Mouse (Mus musculus): ENCODE data around the gene E330021D16Rik. TPM values are rescaled to one million over a fixed set of nuclear protein-coding genes. Genes with fewer than 3 reads are reported as not detected.

Gene E330021D16Rik
- polyA plus RNA-seq, 1 experiment from 2014 or later = 0.92 TPM

DNA sequence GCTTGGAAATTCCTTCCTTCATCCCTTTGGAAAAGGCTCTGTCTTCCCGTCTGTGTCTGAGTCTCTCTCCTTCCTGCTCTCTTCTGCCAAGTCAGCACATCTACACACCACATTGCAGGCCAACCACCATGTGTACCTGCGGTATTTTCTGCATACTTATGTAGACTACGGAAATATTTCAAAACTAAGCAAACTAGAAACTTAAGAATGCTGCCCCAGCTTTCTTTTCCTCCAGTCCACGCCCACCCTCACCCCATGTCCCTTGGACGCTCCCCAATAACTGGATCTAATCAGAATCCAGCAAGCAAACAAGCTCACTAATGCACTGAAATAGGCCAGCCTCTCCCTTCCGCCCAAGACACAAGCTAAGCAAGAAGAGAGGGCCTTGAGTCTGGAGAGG, 11.9 kb upstream of the E330021D16Rik start:
- ATAC-seq (ENCODE audit: low FRiP score, low TSS enrichment) = no peak
- Histone ChIP-seq H3K9ac (ENCODE audit: low read depth, low read length) (no peak overlapping the region), H3K27ac (ENCODE audit: low read depth, low read length) (no peak overlapping the region)

DNA sequence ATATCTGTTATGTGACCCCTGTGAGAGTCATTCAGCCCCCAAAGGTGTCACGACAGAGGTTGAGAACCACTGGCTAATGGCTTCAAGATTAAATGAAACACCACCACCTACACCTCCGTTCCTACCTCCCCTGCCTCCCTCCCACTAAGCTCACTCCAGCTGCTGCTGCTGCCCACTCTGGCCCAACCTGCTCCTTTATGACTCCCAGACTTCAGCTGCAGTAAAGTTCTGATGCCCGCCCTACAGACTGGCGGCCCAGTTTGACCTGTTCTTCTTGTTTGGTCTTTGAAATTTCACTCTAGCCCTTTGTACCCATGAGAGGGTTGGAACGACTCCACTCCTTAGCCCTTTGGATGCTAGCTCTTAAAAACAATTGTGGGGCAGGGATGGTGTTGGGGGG, 10.6 kb upstream of the E330021D16Rik start:
- Histone ChIP-seq H3K4me3 (ENCODE audit: low read length) (no peak overlapping the region), H3K9me3 (ENCODE audit: control insufficient read depth, low read length) (no peaks in the 10 kb centered on the region), H3K4me2 (replicated peaks; ENCODE audit: low read depth, low read length) (no peak overlapping the region), H3K27ac (ENCODE audit: low read depth, low read length) (no peak overlapping the region), H3K27me3 (ENCODE audit: control insufficient read depth, insufficient read depth, low read length) (no peaks in the 10 kb centered on the region), H3K36me3 (ENCODE audit: control insufficient read depth, insufficient read depth, low read length) (no peaks in the 10 kb centered on the region), H3K4me1 (ENCODE audit: control insufficient read depth, insufficient read depth, low read length) (no peaks in the 10 kb centered on the region), H3K9ac (ENCODE audit: low read depth, low read length) (no peak overlapping the region)
- no peak for ATAC-seq (ENCODE audit: low FRiP score, low TSS enrichment)
- WGBS = 77% methylated on average over 5 of the region's 5 CpGs

More for the DNA sequence above, 11.9 kb upstream of the E330021D16Rik start:
- Histone ChIP-seq H3K36me3 (ENCODE audit: control insufficient read depth, insufficient read depth, low read length) (no peaks in the 10 kb centered on the region), H3K4me1 (ENCODE audit: control insufficient read depth, insufficient read depth, low read length) (0 out of 2 replicates have a peak, but pooled peaks cover 6% of the 10 kb centered on the region), H3K27me3 (ENCODE audit: control insufficient read depth, insufficient read depth, low read length) (no peaks in the 10 kb centered on the region), H3K4me2 (replicated peaks; ENCODE audit: low read depth, low read length) (no peak overlapping the region), H3K4me3 (ENCODE audit: low read length) (no peak overlapping the region), H3K9me3 (ENCODE audit: control insufficient read depth, low read length) (no peaks in the 10 kb centered on the region)
- WGBS = 85% methylated on average over 6 of the region's 6 CpGs

DNA sequence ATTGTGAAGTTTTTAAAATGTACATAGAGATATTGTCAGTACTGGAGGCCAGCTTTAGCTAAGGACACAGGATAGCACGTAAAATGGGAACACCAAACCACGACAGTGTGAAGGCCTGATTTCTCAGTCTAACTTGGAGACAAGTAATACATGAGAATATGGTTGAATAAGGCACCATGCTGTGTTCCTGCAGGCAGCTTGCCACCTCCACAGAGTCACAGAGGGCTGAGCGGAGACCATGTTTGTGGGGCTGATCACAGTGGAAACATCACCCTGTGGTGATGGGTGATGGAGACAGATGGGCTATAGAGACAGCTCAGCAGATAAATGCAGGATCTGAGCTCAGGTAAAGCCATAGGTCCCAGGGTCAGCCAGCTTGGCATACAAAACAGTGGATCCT, 8.8 kb upstream of the E330021D16Rik start:
- Histone ChIP-seq H3K9me3 (ENCODE audit: control insufficient read depth, low read length) (no peaks in the 10 kb centered on the region), H3K27ac (ENCODE audit: low read depth, low read length) (no peak overlapping the region), H3K4me2 (replicated peaks; ENCODE audit: low read depth, low read length) (no peak overlapping the region), H3K4me1 (ENCODE audit: control insufficient read depth, insufficient read depth, low read length) (no peaks in the 10 kb centered on the region), H3K36me3 (ENCODE audit: control insufficient read depth, insufficient read depth, low read length) (no peaks in the 10 kb centered on the region), H3K9ac (ENCODE audit: low read depth, low read length) (no peak overlapping the region), H3K4me3 (ENCODE audit: low read length) (no peak overlapping the region), H3K27me3 (ENCODE audit: control insufficient read depth, insufficient read depth, low read length) (no peaks in the 10 kb centered on the region)
- no peak for ATAC-seq (ENCODE audit: low FRiP score, low TSS enrichment)
- 94% methylated on average over 3 of the region's 3 CpGs for WGBS

DNA sequence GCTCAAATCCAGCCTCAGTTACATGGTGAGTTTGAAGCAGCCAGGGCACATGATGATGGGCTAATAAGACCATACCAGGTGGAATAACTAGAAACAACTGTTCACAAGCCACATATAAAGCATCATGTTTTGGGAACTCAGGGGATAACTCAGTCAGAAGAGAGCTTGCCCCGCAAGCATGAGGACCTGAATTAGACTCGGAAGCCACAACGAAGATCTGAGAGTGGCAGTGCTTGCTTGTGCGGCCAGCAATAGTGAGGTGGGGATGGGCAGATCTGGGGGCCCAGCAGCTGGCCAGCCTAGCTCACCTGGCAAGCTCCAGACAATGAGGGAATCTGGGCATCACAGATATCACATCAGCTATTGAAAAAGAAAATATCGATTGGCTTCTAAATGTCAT, 7.8 kb upstream of the E330021D16Rik start:
- no peaks in the 10 kb centered on the region for H3K9me3 ChIP-seq (ENCODE audit: control insufficient read depth, low read length)
- H3K4me2 ChIP-seq (replicated peaks; ENCODE audit: low read depth, low read length) = no peak overlapping the region
- H3K36me3 ChIP-seq (ENCODE audit: control insufficient read depth, insufficient read depth, low read length) = no peaks in the 10 kb centered on the region
- no peaks in the 10 kb centered on the region for H3K27me3 ChIP-seq (ENCODE audit: control insufficient read depth, insufficient read depth, low read length)
- H3K9ac ChIP-seq (ENCODE audit: low read depth, low read length) = no peak overlapping the region
- H3K4me3 ChIP-seq (ENCODE audit: low read length) = no peak overlapping the region
- ATAC-seq (ENCODE audit: low FRiP score, low TSS enrichment) = no peak
- WGBS = 96% methylated on average over 5 of the region's 5 CpGs
- H3K4me1 ChIP-seq (ENCODE audit: control insufficient read depth, insufficient read depth, low read length) = no peaks in the 10 kb centered on the region
- no peak overlapping the region for H3K27ac ChIP-seq (ENCODE audit: low read depth, low read length)

DNA sequence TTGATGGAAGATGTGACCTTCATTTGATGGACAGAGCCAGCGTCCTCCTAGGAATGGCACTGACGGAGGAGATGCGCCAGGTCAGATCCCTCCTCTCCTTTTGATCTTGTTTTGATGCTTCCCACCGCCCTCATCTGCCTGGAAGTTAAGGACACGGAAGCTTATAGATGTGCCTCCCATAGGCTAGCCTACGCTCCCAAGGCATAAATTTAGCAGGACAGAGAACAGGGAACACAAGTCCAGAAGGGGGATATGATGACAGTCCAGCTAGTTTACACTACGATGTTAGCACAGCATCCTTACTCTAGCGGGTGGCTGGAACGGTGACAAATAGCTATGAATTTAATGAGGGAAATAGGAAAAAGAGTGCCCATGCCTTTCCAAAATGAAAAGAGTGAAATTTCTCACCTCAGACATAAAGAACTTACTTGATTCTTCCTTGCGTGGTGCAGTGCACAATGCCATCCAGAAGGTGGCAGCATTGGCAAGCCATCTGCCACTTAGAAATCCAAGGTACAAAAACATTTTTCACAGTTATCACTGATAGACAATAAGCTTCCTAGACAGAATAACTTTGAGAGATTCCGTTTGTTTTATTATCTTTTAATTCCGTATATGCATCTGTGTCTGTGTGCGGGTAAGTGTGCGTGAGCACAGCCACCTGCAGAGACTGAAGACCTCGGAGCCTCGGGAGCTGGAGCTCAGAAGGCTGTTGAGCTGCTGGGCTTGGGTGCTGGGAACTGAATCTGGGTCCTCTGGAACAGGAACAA, 6.9 kb upstream of the E330021D16Rik start:
- H3K9ac ChIP-seq (ENCODE audit: low read depth, low read length) = no peak overlapping the region
- H3K9me3 ChIP-seq (ENCODE audit: control insufficient read depth, low read length) = no peaks in the 10 kb centered on the region
- H3K27ac ChIP-seq (ENCODE audit: low read depth, low read length) = no peak overlapping the region
- no peak overlapping the region for H3K4me2 ChIP-seq (replicated peaks; ENCODE audit: low read depth, low read length)
- WGBS = 67% methylated on average over 16 of the region's 16 CpGs
- H3K27me3 ChIP-seq (ENCODE audit: control insufficient read depth, insufficient read depth, low read length) = no peaks in the 10 kb centered on the region
- no peaks in the 10 kb centered on the region for H3K36me3 ChIP-seq (ENCODE audit: control insufficient read depth, insufficient read depth, low read length)
- no peaks in the 10 kb centered on the region for H3K4me1 ChIP-seq (ENCODE audit: control insufficient read depth, insufficient read depth, low read length)
- H3K4me3 ChIP-seq (ENCODE audit: low read length) = no peak overlapping the region
- ATAC-seq (ENCODE audit: low FRiP score, low TSS enrichment) = no peak

DNA sequence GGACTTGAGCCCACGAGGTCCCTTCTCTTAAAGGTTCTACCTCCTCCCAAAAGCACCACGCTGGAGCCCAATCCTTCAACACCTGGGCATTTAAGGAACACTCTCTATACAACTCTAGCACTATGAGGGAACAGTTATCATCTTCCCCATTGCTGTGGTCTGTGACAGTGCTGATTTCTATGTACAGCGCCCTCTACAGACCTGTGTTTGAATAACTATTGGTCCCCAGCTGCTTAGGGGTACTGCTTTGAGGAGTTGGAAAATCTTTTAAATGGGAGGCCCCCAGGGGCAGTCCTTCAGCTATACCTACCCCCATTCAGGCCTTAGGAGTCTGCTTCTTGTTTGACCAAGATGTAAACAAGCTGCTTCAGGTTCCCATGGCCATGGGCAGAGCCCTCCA, 5.7 kb upstream of the E330021D16Rik start:
- WGBS = 69% methylated on average over 3 of the region's 3 CpGs
- Histone ChIP-seq H3K9me3 (ENCODE audit: control insufficient read depth, low read length) (no peaks in the 10 kb centered on the region), H3K4me2 (replicated peaks; ENCODE audit: low read depth, low read length) (no peak overlapping the region), H3K27ac (ENCODE audit: low read depth, low read length) (no peak overlapping the region), H3K4me1 (ENCODE audit: control insufficient read depth, insufficient read depth, low read length) (no peaks in the 10 kb centered on the region), H3K9ac (ENCODE audit: low read depth, low read length) (no peak overlapping the region), H3K27me3 (ENCODE audit: control insufficient read depth, insufficient read depth, low read length) (no peaks in the 10 kb centered on the region), H3K4me3 (ENCODE audit: low read length) (no peak overlapping the region), H3K36me3 (ENCODE audit: control insufficient read depth, insufficient read depth, low read length) (no peaks in the 10 kb centered on the region)
- ATAC-seq (ENCODE audit: low FRiP score, low TSS enrichment) = no peak; the same call in 1 of the 2 replicates

DNA sequence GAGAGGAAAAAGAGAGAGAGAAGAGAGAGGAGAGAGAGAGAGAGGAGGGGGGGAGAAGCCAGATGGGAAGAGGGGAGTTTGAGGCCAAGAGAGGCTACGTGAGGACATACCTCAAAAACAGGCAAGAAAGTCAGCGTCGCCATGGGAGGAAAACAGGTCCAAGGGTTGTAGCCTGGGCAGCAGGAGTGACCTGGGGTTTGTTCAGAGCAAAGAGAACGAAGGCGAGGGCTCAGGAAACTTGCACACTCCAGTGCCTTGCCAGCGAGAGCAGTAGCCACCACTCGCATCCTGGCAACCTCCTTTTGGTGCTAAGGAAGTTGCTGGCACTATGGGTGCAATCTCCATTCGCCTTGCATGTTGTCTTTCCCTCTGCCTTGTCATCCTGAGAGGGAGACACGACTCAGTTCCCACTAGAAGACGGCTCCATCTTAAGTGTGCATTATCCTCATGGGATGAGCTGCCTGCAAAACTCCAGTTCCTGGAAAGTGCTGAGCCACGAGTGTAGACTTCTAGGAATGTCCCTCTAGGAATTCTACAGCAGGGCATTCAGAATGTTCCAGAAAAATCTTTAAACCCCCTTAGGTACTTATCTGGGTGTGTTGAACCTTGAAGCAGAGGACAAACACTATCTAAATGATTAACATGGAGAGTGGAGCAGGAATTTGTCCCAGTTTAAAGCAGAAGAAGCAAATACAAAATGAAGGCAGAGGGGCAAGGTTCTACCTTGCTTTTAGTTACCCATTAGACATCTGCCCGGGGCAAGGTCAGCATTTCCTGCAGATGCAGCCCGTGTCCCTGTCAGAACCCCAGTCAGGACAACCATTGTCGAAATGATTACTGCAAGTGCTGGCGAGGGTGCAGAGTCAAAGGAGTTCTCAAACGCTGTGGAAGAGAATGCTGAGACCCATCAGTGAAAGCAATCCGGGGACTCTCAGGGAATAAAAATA, 3.8 kb upstream of the E330021D16Rik start:
- no peak overlapping the region for H3K4me3 ChIP-seq (ENCODE audit: low read length)
- ATAC-seq (ENCODE audit: low FRiP score, low TSS enrichment) = no peak
- WGBS = 77% methylated on average over 17 of the region's 17 CpGs
- no peak overlapping the region for H3K27ac ChIP-seq (ENCODE audit: low read depth, low read length)
- no peaks in the 10 kb centered on the region for H3K9me3 ChIP-seq (ENCODE audit: control insufficient read depth, low read length)
- H3K36me3 ChIP-seq (ENCODE audit: control insufficient read depth, insufficient read depth, low read length) = no peaks in the 10 kb centered on the region
- no peaks in the 10 kb centered on the region for H3K4me1 ChIP-seq (ENCODE audit: control insufficient read depth, insufficient read depth, low read length)
- no peak overlapping the region for H3K9ac ChIP-seq (ENCODE audit: low read depth, low read length)
- no peak overlapping the region for H3K4me2 ChIP-seq (replicated peaks; ENCODE audit: low read depth, low read length)
- no peaks in the 10 kb centered on the region for H3K27me3 ChIP-seq (ENCODE audit: control insufficient read depth, insufficient read depth, low read length)

DNA sequence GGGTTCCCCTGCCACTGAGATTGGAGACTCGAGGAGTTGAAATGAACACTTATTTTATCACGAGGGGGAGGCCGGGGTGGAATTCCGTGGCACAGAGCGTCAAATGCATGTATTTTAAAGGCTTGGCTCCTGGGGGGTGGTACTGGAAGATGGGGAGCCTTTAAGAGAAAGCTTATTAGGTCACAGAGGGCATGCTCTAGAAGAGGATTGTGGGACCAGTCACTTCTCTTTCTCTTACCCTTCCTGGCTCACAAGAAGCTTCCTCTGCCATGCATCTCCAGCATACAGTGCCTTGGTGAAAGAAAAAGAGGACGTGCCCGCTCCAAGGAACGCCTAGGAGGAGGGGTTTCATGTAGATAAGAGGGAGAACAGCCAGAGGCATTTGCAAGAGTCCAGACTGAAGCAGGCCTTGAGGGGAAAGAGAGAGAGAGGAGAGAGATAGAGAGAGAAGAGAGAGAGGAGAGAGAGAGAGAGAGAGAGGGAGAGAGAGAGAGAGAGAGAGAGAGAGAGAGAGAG, 3.0 kb upstream of the E330021D16Rik start:
- H3K4me2 ChIP-seq (replicated peaks; ENCODE audit: low read depth, low read length) = no peak overlapping the region
- no peak overlapping the region for H3K27ac ChIP-seq (ENCODE audit: low read depth, low read length)
- H3K27me3 ChIP-seq (ENCODE audit: control insufficient read depth, insufficient read depth, low read length) = no peaks in the 10 kb centered on the region
- H3K9me3 ChIP-seq (ENCODE audit: control insufficient read depth, low read length) = no peaks in the 10 kb centered on the region
- H3K36me3 ChIP-seq (ENCODE audit: control insufficient read depth, insufficient read depth, low read length) = no peaks in the 10 kb centered on the region
- no peak overlapping the region for H3K4me3 ChIP-seq (ENCODE audit: low read length)
- ATAC-seq (ENCODE audit: low FRiP score, low TSS enrichment) = no peak
- H3K4me1 ChIP-seq (ENCODE audit: control insufficient read depth, insufficient read depth, low read length) = no peaks in the 10 kb centered on the region
- H3K9ac ChIP-seq (ENCODE audit: low read depth, low read length) = no peak overlapping the region
- 72% methylated on average over 8 of the region's 8 CpGs for WGBS

DNA sequence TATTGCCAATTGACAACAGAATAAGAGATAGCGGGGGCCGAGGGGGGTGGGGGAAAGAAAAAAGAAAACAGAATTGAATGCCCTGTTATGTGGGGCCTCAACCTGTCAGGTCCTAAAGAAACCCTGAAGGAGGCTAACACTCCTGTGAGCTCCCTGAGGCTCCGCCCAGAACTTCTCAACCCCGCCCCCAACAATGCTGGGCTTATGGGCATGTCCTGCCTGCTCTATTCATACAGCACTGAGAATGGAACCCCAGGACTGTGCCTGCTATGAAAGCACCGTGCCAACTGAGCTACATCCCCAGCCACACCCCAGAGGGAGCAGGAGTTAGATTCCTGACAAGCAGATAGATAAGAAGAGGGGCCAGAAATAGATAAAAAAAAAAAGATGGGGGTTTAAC, 2.5 kb upstream of the E330021D16Rik start:
- Histone ChIP-seq H3K4me3 (ENCODE audit: low read length) (no peak overlapping the region), H3K27me3 (ENCODE audit: control insufficient read depth, insufficient read depth, low read length) (no peaks in the 10 kb centered on the region), H3K9me3 (ENCODE audit: control insufficient read depth, low read length) (no peaks in the 10 kb centered on the region), H3K4me2 (replicated peaks; ENCODE audit: low read depth, low read length) (no peak overlapping the region), H3K4me1 (ENCODE audit: control insufficient read depth, insufficient read depth, low read length) (no peaks in the 10 kb centered on the region), H3K9ac (ENCODE audit: low read depth, low read length) (no peak overlapping the region), H3K36me3 (ENCODE audit: control insufficient read depth, insufficient read depth, low read length) (no peaks in the 10 kb centered on the region), H3K27ac (ENCODE audit: low read depth, low read length) (no peak overlapping the region)
- 75% methylated on average over 5 of the region's 5 CpGs for WGBS
- no peak for ATAC-seq (ENCODE audit: low FRiP score, low TSS enrichment)

All from kidney, embryonic 14.5 days (tissue).